Comparison of ENCODE assay signal across 11 mouse cellular contexts in genomic region chr3:51727487-51727886, GRCm38 (mm10).
DNase-seq lines count a peak whose midpoint lies in the region; ATAC-seq and TF ChIP-seq lines count a peak whose summit lies in the region.
"Had no signal": no experiment of that assay in that cellular context is flagged by ENCODE, and none has a peak within 500 bp of the region (broad histone marks: within the 10 kb centered on the region; RNA-seq: fewer than 3 reads in every experiment).

No protein-coding gene starts in this region.

- no peaks in the 10 kb centered on the region for H3K9me3 ChIP-seq in heart, embryonic 12.5 days (replicated peaks)
- H3K9me3 ChIP-seq in kidney, postnatal 0 days (replicated peaks; ENCODE audit: low read length) = no peaks in the 10 kb centered on the region
- H3K9me3 ChIP-seq in liver, embryonic 12.5 days (replicated peaks) = no peaks in the 10 kb centered on the region

- no peaks in the 10 kb centered on the region for H3K27me3 ChIP-seq in heart, embryonic 12.5 days (replicated peaks)
- H3K27me3 ChIP-seq in kidney, postnatal 0 days (ENCODE audit: insufficient read depth, low read length) = no peaks in the 10 kb centered on the region
- no peaks in the 10 kb centered on the region for H3K27me3 ChIP-seq in liver, embryonic 12.5 days (replicated peaks)

- peak overlapping the region; percentile 96 for H3K27ac ChIP-seq in heart, embryonic 12.5 days (ENCODE audit: poor library complexity, severe bottlenecking)
- H3K27ac ChIP-seq in kidney, postnatal 0 days = peak overlapping the region; percentile 70; the same call in 1 of the 2 replicates
- peak overlapping the region; percentile 98 for H3K27ac ChIP-seq in liver, embryonic 12.5 days
- H3K27ac ChIP-seq: macrophage had no signal

- H3K4me3 ChIP-seq in heart, embryonic 12.5 days = no peak overlapping the region
- no peak overlapping the region for H3K4me3 ChIP-seq in kidney, postnatal 0 days (replicated peaks; ENCODE audit: low read depth, low read length)
- 0 out of 2 replicates have a peak overlapping the region, but pooled peaks have one; percentile 32 for H3K4me3 ChIP-seq in liver, embryonic 12.5 days

- no peak for DNase-seq in heart, postnatal 36 days
- no peak for DNase-seq in kidney, postnatal 0 days (ENCODE audit: low spot score)
- DNase-seq in kidney, adult 9 months = no peak
- peak; percentile 48 for DNase-seq in brain, embryonic 14.5 days (ENCODE audit: low read depth)
- no peak for DNase-seq in thymus, postnatal 14 days
- DNase-seq in c-Kit-positive CD71-positive TER-119-positive erythroid progenitor cells, embryonic 14.5 days (ENCODE audit: low spot score) = no peak
- DNase-seq: spleen, adult 18-20 months; thymus, postnatal 36 days had no signal

- TF ChIP-seq CTCF in kidney, postnatal 0 days (IDR thresholded peaks at IDR 0.05; ENCODE audit: low read depth) = no peak
- TF ChIP-seq CTCF in brain, embryonic 14.5 days (IDR thresholded peaks at IDR 0.05; ENCODE audit: borderline replicate concordance, extremely low read depth, insufficient read depth, insufficient read length) = no peak

- H3K36me3 ChIP-seq in heart, embryonic 12.5 days = no peaks in the 10 kb centered on the region
- no peaks in the 10 kb centered on the region for H3K36me3 ChIP-seq in kidney, postnatal 0 days (ENCODE audit: insufficient read depth, low read length)
- no peaks in the 10 kb centered on the region for H3K36me3 ChIP-seq in liver, embryonic 12.5 days

- intact Hi-C loops in heart, postnatal 36 days (cut with DNase I) = no loop called here

- H3K4me2 ChIP-seq in heart, embryonic 12.5 days = no peak overlapping the region
- H3K4me2 ChIP-seq in kidney, postnatal 0 days (ENCODE audit: low read length) = no peak overlapping the region
- H3K4me2 ChIP-seq in liver, embryonic 12.5 days = peak overlapping the region; percentile 69

- TF ChIP-seq POLR2A in brain, embryonic 14.5 days (IDR thresholded peaks at IDR 0.05; ENCODE audit: borderline replicate concordance, extremely low read depth, insufficient read depth, insufficient read length, poor library complexity, severe bottlenecking) = no peak

- H3K4me1 ChIP-seq in heart, embryonic 12.5 days (replicated peaks) = peaks cover 70% of the 10 kb centered on the region
- peaks cover 27% of the 10 kb centered on the region; the same call in 1 of the 2 replicates for H3K4me1 ChIP-seq in kidney, postnatal 0 days (replicated peaks; ENCODE audit: insufficient read depth, low read length)
- H3K4me1 ChIP-seq in liver, embryonic 12.5 days = peaks cover 84% of the 10 kb centered on the region

- ATAC-seq in heart, embryonic 12.5 days (ENCODE audit: insufficient number of reproducible peaks, low FRiP score) = no peak
- no peak for ATAC-seq in kidney, postnatal 0 days (replicated peaks; ENCODE audit: low FRiP score, low read depth)
- ATAC-seq in liver, embryonic 12.5 days = no peak

- H3K9ac ChIP-seq in heart, embryonic 12.5 days = no peak overlapping the region
- no peak overlapping the region for H3K9ac ChIP-seq in kidney, postnatal 0 days (ENCODE audit: low read depth, low read length)
- peak overlapping the region; percentile 32 for H3K9ac ChIP-seq in liver, embryonic 12.5 days

- WGBS in heart, embryonic 12.5 days = 60% methylated on average over 3 of the region's 3 CpGs
- 46% methylated on average over 3 of the region's 3 CpGs for WGBS in kidney, postnatal 0 days
- WGBS in liver, embryonic 12.5 days (ENCODE audit: insufficient replicate concordance) = 39% methylated on average over 3 of the region's 3 CpGs
